Mouse (Mus musculus) embryonic facial prominence, embryonic 14.5 days (tissue): ENCODE measurements around the gene Exoc3l4. TPM values are rescaled to one million over a fixed set of nuclear protein-coding genes. Genes with fewer than 3 reads are reported as not detected.

Experiments used
- ATAC-seq: fragments of 200-750 bp; cut with Nextera tagmentation; 2 replicates; pipeline ENCODE4 v1.8.0; 2017; ENCODE audit warnings: low read depth, moderate number of reproducible peaks, moderate TSS enrichment
- DNase-seq: peaks from one replicate; pipeline ENCODE4 v3.0.0-alpha.2; 2015; ENCODE audit warnings: low spot score
- H3K27ac ChIP-seq: fragments of 300-500 bp; sonication (generic); replicated peaks from 2 replicates; pipeline ENCODE4 v1.5.1; 2014; ENCODE audit warnings: low read depth, mild to moderate bottlenecking, low read length, moderate library complexity
- H3K27me3 ChIP-seq: fragments of 300-500 bp; sonication (generic); replicated peaks from 2 replicates; pipeline ENCODE4 v1.6.1; 2014; ENCODE audit warnings: low read length; ENCODE audit not compliant: control insufficient read depth, insufficient read depth
- H3K36me3 ChIP-seq: fragments of 300-500 bp; sonication (generic); 2 replicates; pipeline ENCODE4 v1.6.1; 2014; ENCODE audit warnings: low read length, mixed read lengths; ENCODE audit not compliant: control insufficient read depth, insufficient read depth
- H3K4me1 ChIP-seq: fragments of 300-500 bp; sonication (generic); 2 replicates; pipeline ENCODE4 v1.6.1; 2014; ENCODE audit warnings: antibody characterized with exemption, low read length; ENCODE audit not compliant: control insufficient read depth, insufficient read depth
- H3K4me2 ChIP-seq: fragments of 300-500 bp; sonication (generic); 2 replicates; pipeline ENCODE4 v1.6.1; 2014; ENCODE audit warnings: low read depth, mild to moderate bottlenecking, low read length, moderate library complexity, mixed read lengths
- H3K4me3 ChIP-seq: fragments of 300-500 bp; sonication (generic); 2 replicates; pipeline ENCODE4 v1.5.1; 2014; ENCODE audit warnings: low read depth, mild to moderate bottlenecking, low read length
- H3K9ac ChIP-seq: fragments of 300-500 bp; sonication (generic); 2 replicates; pipeline ENCODE4 v1.6.1; 2014; ENCODE audit warnings: low read depth, mild to moderate bottlenecking, low read length, moderate library complexity, mixed read lengths
- H3K9me3 ChIP-seq: fragments of 300-500 bp; sonication (generic); 2 replicates; pipeline ENCODE4 v1.6.1; 2016; ENCODE audit warnings: low read length; ENCODE audit not compliant: control insufficient read depth
- WGBS: fragments of 180-500 bp; shearing (Covaris S2); extraction: QIAGEN DNeasy Blood & Tissue Kit; methylation state at CpG from one replicate; pipeline ENCODE4 v1.1.7; 2014; 5-methylcytosine and 5-hydroxymethylcytosine counted together
- polyA plus RNA-seq: library from polyadenylated mRNA; unstranded; fragments of >200 nt; fragmentation: Nextera tagmentation; extraction: Ambion mirVana; gene quantifications from 2 replicates; pipeline ENCODE4 v1.2.1, GENCODE M21; 2014

The Exoc3l4 gene
- 8.7 and 9.4 TPM in 2 replicates for polyA plus RNA-seq

DNA sequence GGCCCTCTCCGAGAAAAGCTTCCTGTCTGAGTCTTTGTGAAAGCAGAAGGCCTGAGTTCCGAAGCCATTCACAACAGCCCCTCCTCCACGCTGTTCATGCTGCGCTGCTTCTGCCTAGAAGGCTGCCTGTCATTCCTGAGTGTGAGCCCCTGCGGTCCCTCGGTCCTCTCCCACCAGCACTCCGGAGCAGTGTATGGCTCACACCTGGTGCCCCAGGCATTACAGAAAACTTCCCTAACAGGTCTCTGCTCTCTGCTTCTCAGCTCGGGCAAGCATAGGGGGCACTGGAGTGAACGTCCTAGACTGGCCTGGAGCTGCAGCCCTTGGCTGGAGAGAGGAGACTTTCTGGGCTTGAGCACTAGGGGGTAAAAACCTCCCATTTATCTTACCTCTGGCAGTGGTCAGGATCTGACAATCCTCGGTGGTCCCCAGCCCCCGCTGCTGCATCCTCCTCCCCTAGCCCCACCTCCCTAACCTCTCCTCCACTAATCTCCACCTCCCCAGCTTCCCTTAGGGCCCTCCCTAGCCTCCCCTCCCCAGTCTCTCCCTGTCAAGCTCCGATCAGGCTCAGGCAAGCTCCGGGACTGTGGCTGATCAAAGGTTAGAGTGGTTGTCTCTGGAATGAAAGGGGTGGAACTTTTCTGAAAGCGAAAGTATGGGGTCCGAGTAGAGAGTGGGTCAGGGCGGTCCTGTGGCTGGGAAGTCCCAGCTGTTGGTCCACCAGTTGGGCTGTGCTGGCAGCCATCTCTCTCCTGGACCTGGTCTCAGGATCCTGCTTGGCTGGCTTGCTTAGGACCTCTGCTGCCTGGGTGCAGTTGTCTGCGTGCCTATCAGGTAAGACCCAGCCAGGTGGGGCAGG, at the start of gene Exoc3l4:
Gene Exoc3l4, plus strand, starts transcription at position 97 of the 859 bp plus-strand sequence.
- H3K27ac ChIP-seq = 0 out of 2 replicates have a peak within 1 kb of the TSS, but pooled peaks have one; percentile 18
- peak; percentile 66 for DNase-seq
- peak within 1 kb of the TSS; percentile 29 for H3K4me3 ChIP-seq
- H3K9me3 ChIP-seq = no peaks in the 10 kb centered on the region
- H3K27me3 ChIP-seq = peaks cover 10% of the 10 kb centered on the region
- H3K4me2 ChIP-seq = peak within 1 kb of the TSS; percentile 67
- no peaks in the 10 kb centered on the region for H3K36me3 ChIP-seq
- peak; percentile 63 for ATAC-seq
- H3K4me1 ChIP-seq = peaks cover 26% of the 10 kb centered on the region
- 3% methylated on average over 16 of the region's 17 CpGs for WGBS
- H3K9ac ChIP-seq = peak within 1 kb of the TSS; percentile 52

DNA sequence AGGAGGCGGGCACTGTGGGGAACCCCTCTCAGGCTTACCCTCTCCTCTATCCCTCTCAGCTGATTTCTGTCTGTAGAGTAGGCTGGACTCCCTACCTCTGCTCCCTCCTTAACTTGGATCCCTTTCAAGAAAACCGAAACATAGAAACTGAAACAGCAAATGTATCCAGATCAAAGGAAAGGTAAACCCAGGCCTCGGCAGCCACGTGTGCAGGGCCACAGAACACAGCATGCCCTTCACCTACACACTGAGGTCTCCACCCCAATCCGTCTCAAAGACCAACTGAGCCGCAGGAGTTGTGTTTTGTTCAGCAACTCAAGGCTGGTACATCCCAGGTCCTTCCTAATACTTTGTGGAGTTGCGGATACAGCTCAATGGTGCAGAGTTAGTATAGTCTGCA, 49.8 kb upstream of the Exoc3l4 start:
- WGBS = 75% methylated on average over 7 of the region's 7 CpGs
- H3K9ac ChIP-seq = no peak overlapping the region
- H3K9me3 ChIP-seq = no peaks in the 10 kb centered on the region
- H3K27ac ChIP-seq = no peak overlapping the region
- H3K4me3 ChIP-seq = no peak overlapping the region
- H3K4me2 ChIP-seq = no peak overlapping the region
- DNase-seq = no peak
- H3K36me3 ChIP-seq = no peaks in the 10 kb centered on the region
- ATAC-seq = no peak
- H3K4me1 ChIP-seq = peaks cover 33% of the 10 kb centered on the region
- no peaks in the 10 kb centered on the region for H3K27me3 ChIP-seq

DNA sequence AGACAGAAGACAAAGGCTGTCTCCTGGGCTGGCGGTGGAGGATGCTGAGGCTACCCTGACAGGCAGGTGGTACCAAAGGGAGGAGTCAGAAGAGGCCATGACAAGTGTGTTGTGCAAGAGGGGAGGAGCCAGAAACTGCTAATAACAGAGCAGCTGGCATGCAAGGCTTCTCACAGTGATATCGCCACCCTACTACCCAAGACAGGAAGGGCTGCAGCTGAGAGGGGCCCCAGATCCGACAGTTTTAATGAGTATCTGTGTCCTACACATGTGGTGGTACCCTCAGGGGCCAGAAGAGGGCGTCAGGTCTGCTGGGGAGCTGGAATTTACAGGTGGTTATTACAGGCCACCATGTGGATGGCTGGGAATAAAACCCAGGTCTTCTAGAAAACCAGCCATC, 46.6 kb upstream of the Exoc3l4 start:
- no peaks in the 10 kb centered on the region for H3K9me3 ChIP-seq
- no peak overlapping the region for H3K4me2 ChIP-seq
- no peak overlapping the region for H3K27ac ChIP-seq
- WGBS = 42% methylated on average over 4 of the region's 4 CpGs
- H3K9ac ChIP-seq = no peak overlapping the region
- DNase-seq (no peak), ATAC-seq (no peak)
- H3K4me3 ChIP-seq = no peak overlapping the region
- H3K36me3 ChIP-seq = no peaks in the 10 kb centered on the region
- H3K27me3 ChIP-seq = no peaks in the 10 kb centered on the region
- peaks cover 28% of the 10 kb centered on the region for H3K4me1 ChIP-seq

DNA sequence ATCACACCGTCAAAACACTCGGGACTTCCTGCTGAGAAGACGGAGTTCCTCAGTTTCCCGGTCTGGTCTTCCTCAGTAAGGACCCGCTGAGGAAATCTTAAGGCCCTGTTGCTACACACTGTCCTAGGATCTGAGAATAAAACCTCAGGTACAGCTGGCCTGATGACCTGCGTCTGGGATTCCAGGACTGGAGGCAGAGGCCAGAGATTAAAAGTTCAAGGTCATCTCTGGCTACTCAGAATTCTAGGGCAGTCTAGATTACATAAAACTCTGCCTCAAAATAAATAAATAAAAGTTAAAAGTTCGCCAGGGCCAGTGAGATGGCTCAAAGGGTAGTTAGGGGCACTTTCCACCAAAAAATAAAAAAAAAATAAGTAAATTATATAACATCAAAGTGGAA, 44.9 kb upstream of the Exoc3l4 start:
- Histone ChIP-seq H3K27ac (no peak overlapping the region), H3K36me3 (no peaks in the 10 kb centered on the region), H3K27me3 (no peaks in the 10 kb centered on the region), H3K9ac (no peak overlapping the region), H3K4me3 (no peak overlapping the region), H3K4me1 (peaks cover 35% of the 10 kb centered on the region), H3K9me3 (no peaks in the 10 kb centered on the region), H3K4me2 (no peak overlapping the region)
- ATAC-seq = no peak
- 80% methylated on average over 7 of the region's 7 CpGs for WGBS
- no peak for DNase-seq

DNA sequence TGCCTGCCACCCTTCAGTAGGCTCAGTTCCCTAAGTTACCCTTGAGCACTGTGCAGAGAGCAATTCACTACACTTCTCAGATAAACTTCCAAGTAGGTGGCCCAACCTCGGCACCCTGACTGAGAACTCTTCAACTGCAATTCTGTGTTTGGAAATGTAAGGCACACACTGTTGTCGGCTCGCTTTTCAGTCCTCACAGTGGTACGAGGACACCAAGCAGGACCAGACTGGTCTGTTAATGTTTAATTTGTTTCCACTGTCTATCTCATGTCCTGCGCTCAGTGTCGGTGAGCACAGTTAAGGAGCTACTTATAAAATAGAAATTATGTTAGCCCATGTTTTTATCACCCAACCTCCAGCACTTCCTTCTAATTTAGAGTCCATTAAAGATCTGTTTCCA, 43.4 kb upstream of the Exoc3l4 start:
- Histone ChIP-seq H3K36me3 (no peaks in the 10 kb centered on the region), H3K27me3 (no peaks in the 10 kb centered on the region), H3K4me3 (no peak overlapping the region), H3K9ac (no peak overlapping the region), H3K4me1 (peaks cover 25% of the 10 kb centered on the region), H3K4me2 (no peak overlapping the region), H3K27ac (no peak overlapping the region), H3K9me3 (no peaks in the 10 kb centered on the region)
- ATAC-seq (no peak), DNase-seq (no peak)
- WGBS = 77% methylated on average over 6 of the region's 6 CpGs

DNA sequence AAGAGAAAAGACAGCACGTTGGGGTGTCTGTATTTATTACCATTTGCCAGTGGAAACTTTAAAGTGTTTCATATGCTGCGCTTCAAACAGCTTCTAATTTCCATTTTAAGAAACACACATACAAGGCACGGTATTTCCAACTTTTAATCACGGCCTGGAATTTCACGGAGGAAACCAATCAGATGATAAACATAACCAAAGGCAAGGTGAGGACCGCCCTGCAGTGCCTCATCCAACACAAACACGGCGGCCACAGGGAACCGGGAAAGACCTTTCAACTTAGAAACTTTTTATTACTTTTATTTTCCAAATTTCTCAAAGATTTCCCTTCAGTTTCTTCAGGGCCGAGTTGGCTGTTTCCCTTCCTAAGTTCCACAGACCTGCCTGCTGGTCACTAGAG, 42.1 kb upstream of the Exoc3l4 start:
- 57% methylated on average over 10 of the region's 10 CpGs for WGBS
- H3K4me3 ChIP-seq = 0 out of 2 replicates have a peak overlapping the region, but pooled peaks have one; percentile 3
- H3K27ac ChIP-seq = peak overlapping the region; percentile 1; the same call in 1 of the 2 replicates

DNA sequence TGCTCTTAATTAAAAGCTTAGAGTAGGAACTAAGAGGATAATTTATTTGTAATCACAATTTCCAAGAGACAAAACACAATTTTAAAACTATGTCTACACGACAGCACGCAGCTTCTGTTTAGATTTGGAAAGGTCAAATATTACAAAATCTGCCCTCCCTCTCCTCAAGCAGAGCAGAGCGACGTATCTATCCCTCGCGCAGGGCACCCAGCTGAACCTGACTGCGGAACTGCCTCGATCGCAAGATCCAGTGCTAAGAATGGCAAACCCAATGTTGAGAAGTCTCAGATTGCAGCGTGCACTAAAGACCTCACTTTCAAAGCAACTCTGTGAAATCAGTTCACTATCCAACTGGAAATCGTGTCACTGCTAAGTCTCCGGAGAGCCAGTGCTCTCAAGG, 41.3 kb upstream of the Exoc3l4 start:
- DNase-seq = no peak
- ATAC-seq = no peak
- H3K9me3 ChIP-seq = no peaks in the 10 kb centered on the region
- H3K4me1 ChIP-seq = peaks cover 17% of the 10 kb centered on the region
- no peaks in the 10 kb centered on the region for H3K36me3 ChIP-seq
- H3K27ac ChIP-seq = peak overlapping the region; percentile 35; the same call in 1 of the 2 replicates
- H3K4me2 ChIP-seq = peak overlapping the region; percentile 87
- WGBS = 61% methylated on average over 12 of the region's 12 CpGs
- H3K27me3 ChIP-seq = no peaks in the 10 kb centered on the region
- peak overlapping the region; percentile 91 for H3K9ac ChIP-seq
- peak overlapping the region; percentile 94 for H3K4me3 ChIP-seq

More for the DNA sequence above, 42.1 kb upstream of the Exoc3l4 start:
- ATAC-seq (no peak), DNase-seq (no peak)
- Histone ChIP-seq H3K36me3 (no peaks in the 10 kb centered on the region), H3K27me3 (no peaks in the 10 kb centered on the region), H3K4me1 (peaks cover 17% of the 10 kb centered on the region), H3K4me2 (peak overlapping the region; percentile 87), H3K9ac (peak overlapping the region; percentile 91; the same call in 1 of the 2 replicates), H3K9me3 (no peaks in the 10 kb centered on the region)

DNA sequence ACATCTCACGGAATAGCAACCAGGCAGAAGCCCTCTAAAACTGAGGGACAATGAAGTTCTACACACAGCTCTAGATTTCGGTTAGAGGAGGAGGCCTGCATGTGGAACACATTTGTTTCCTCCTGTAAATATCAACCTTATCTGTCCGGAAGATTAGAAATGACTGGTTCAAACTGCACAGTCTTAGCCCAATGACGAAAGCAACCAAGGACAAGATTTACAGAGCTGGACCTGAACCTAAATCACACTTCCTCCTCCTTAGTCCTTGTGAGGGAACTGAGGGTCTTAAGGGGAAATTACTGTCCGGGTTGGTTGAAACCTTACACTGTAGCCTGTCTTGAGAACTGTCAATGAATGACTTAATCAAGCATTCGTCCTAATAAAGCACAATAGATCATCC, 40.8 kb upstream of the Exoc3l4 start:
- peak overlapping the region; percentile 94 for H3K4me3 ChIP-seq
- H3K4me2 ChIP-seq = peak overlapping the region; percentile 87
- 17% methylated on average over 6 of the region's 6 CpGs for WGBS
- DNase-seq (no peak), ATAC-seq (no peak)
- H3K27ac ChIP-seq = peak overlapping the region; percentile 35; the same call in 1 of the 2 replicates
- no peaks in the 10 kb centered on the region for H3K36me3 ChIP-seq
- H3K9ac ChIP-seq = peak overlapping the region; percentile 91
- H3K27me3 ChIP-seq = no peaks in the 10 kb centered on the region
- H3K4me1 ChIP-seq = peaks cover 17% of the 10 kb centered on the region
- H3K9me3 ChIP-seq = no peaks in the 10 kb centered on the region
